Mouse (Mus musculus): ENCODE data around the gene Fpr1.

DNA sequence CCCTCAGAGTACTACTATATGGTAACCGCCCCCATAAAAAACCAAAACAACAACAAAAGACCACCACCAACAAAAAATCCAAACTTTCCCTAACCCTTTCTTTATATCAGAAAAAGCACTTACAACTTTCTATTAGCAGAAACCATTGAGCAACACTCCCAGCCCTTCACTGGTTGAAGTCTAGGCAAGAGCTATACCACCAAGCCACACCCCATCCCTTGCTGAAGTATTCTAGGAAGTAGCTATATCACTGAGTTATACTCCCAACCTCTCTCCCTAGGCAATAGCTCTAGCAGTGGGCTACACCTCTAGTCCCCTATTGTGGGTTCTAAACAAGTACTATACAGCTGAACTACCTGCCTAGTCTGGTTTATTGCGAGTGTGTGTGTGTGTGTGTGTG lies 44.5 kb downstream of the Fpr1 start:
- no peak for TF ChIP-seq MYB (IDR thresholded peaks at IDR 0.05; ENCODE audit: low read depth, low read length)
- no peak for TF ChIP-seq TAL1 (IDR thresholded peaks at IDR 0.05; ENCODE audit: low read length)
- TF ChIP-seq POLR2A (IDR thresholded peaks at IDR 0.05; ENCODE audit: control insufficient read depth in 1 of 2, insufficient read depth in 1 of 2, low read depth in 1 of 2, low read length in 2 of 2, poor library complexity in 1 of 2), result no peak
- no peak for TF ChIP-seq CTCF (IDR thresholded peaks at IDR 0.05 in 2 of 3, conservative IDR thresholded peaks at IDR 0.05 in 1 of 3; ENCODE audit: control insufficient read depth in 1 of 3, insufficient read depth in 1 of 3, low read depth in 2 of 3, low read length in 3 of 3, poor library complexity in 1 of 3, severe bottlenecking in 1 of 3)
- TF ChIP-seq EP300 (IDR thresholded peaks at IDR 0.05; ENCODE audit: low read depth in 1 of 2, low read length in 2 of 2), result no peak
